Mouse (Mus musculus): ENCODE measurements at regions not wholly inside any gene's neighbourhood (a gene's known extent, or its start where the extent isn't known, plus 50 kb on each side); places are given as distances from the start of the nearest gene placed in this dataset.

GRCm38 (mm10) chr2:170216311-170216710 lies 68.4 kb upstream of the Zfp217 start:
- no peak for TF ChIP-seq CTCF (IDR thresholded peaks at IDR 0.05; ENCODE audit: control insufficient read depth, insufficient read depth, insufficient read length)
- no peak for TF ChIP-seq MYOG (IDR thresholded peaks at IDR 0.05; ENCODE audit: control insufficient read depth, extremely low read depth, insufficient read length)
- TF ChIP-seq MAX (IDR thresholded peaks at IDR 0.05): no peak
- no peak for TF ChIP-seq MYOD1 (IDR thresholded peaks at IDR 0.05; ENCODE audit: control insufficient read depth, insufficient read length, low read depth)
